ENCODE assay signal across 26 mouse cellular contexts in the genomic region with DNA sequence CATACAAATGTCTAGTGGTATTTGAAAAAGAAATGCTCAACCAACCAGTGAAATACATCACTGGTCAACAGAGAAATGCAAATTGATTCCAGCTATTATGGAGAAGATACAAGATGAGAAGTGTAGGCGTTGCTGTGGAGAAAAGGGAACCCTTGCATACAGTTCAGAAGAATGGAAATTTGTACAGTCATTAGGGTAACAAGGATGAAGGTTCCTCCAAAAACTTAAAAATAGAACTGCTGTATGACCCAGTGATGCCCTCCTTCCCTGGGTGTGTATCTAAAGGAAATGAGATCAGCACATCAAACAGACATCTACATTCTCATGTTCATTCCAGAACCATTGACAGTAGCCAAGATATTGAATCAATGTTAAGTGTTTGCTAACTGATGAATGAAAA.
DNase-seq lines count a peak whose midpoint lies in the region; ATAC-seq and TF ChIP-seq lines count a peak whose summit lies in the region.
"Had no signal": no experiment of that assay in that cellular context is flagged by ENCODE, and none has a peak within 500 bp of the region (broad histone marks: within the 10 kb centered on the region; RNA-seq: fewer than 3 reads in every experiment).

No protein-coding gene starts in this region.

- no peak for TF ChIP-seq CTCF in CH12.LX (conservative IDR thresholded peaks at IDR 0.05 in 1 of 2, IDR thresholded peaks at IDR 0.05 in 1 of 2; ENCODE audit: low read depth in 2 of 2, low read length in 2 of 2)

- ATAC-seq in monocyte, adult 5-6 weeks (replicated peaks; ENCODE audit: insufficient number of reproducible peaks, low FRiP score, low TSS enrichment, poor library complexity, severe bottlenecking) = peak; percentile 78
- ATAC-seq in forebrain, embryonic 15.5 days (replicated peaks) = no peak
- ATAC-seq in hindbrain, embryonic 12.5 days (ENCODE audit: low FRiP score) = no peak
- ATAC-seq in neural tube, embryonic 15.5 days (ENCODE audit: low FRiP score) = no peak
- ATAC-seq: activated CD4-positive, CD25-positive, alpha-beta regulatory T cell, adult 4 months; CD4-positive, CD25-positive, alpha-beta regulatory T cell, adult 4 months; forebrain, embryonic 14.5 days; forebrain, postnatal 0 days; Patski had no signal

- H3K4me3 ChIP-seq in CH12.LX (replicated peaks in 1 of 3; ENCODE audit: low read depth in 2 of 3, low read length in 2 of 3, poor library complexity in 1 of 3) (no peak overlapping the region), macrophage (ENCODE audit: inconsistent target) (no peak overlapping the region)
- H3K4me3 ChIP-seq in forebrain, embryonic 15.5 days = no peak overlapping the region
- no peak overlapping the region for H3K4me3 ChIP-seq in hindbrain, embryonic 12.5 days
- no peak overlapping the region for H3K4me3 ChIP-seq in neural tube, embryonic 15.5 days (replicated peaks)
- H3K4me3 ChIP-seq: embryonic facial prominence, embryonic 13.5 days; embryonic facial prominence, embryonic 15.5 days; erythroblast, embryonic 14.5 days; forebrain, embryonic 10.5 days; forebrain, embryonic 12.5 days had no signal

- H3K36me3 ChIP-seq in CH12.LX (replicated peaks in 1 of 2; ENCODE audit: control insufficient read depth in 1 of 2, insufficient read depth in 1 of 2, low read length in 1 of 2) = peaks cover 0 to 2% of the 10 kb centered on the region in 2 experiments
- no peaks in the 10 kb centered on the region for H3K36me3 ChIP-seq in macrophage (ENCODE audit: inconsistent target)
- H3K36me3 ChIP-seq in forebrain, embryonic 15.5 days = no peaks in the 10 kb centered on the region
- H3K36me3 ChIP-seq in hindbrain, embryonic 12.5 days = no peaks in the 10 kb centered on the region
- no peaks in the 10 kb centered on the region for H3K36me3 ChIP-seq in neural tube, embryonic 15.5 days
- H3K36me3 ChIP-seq: embryonic facial prominence, embryonic 13.5 days; embryonic facial prominence, embryonic 15.5 days; forebrain, embryonic 10.5 days; forebrain, embryonic 12.5 days had no signal

- H3K4me1 ChIP-seq in CH12.LX (ENCODE audit: control insufficient read depth in 1 of 2, insufficient read depth in 2 of 2) = peaks cover 11 to 57% of the 10 kb centered on the region in 2 experiments; a peak in 3 of 4 replicates
- H3K4me1 ChIP-seq in forebrain, embryonic 15.5 days = no peaks in the 10 kb centered on the region
- H3K4me1 ChIP-seq in hindbrain, embryonic 12.5 days = no peaks in the 10 kb centered on the region
- no peaks in the 10 kb centered on the region for H3K4me1 ChIP-seq in neural tube, embryonic 15.5 days
- H3K4me1 ChIP-seq: embryonic facial prominence, embryonic 13.5 days; embryonic facial prominence, embryonic 15.5 days; forebrain, embryonic 10.5 days; forebrain, embryonic 12.5 days had no signal

- H3K27me3 ChIP-seq in CH12.LX (replicated peaks) = no peaks in the 10 kb centered on the region
- no peaks in the 10 kb centered on the region for H3K27me3 ChIP-seq in forebrain, embryonic 15.5 days
- H3K27me3 ChIP-seq in hindbrain, embryonic 12.5 days = peaks cover 14% of the 10 kb centered on the region
- H3K27me3 ChIP-seq in neural tube, embryonic 15.5 days (replicated peaks) = no peaks in the 10 kb centered on the region

- 50% methylated on average over 1 of the region's 1 CpGs for WGBS in macrophage (ENCODE audit: missing documents)
- 87% methylated on average over 1 of the region's 1 CpGs for WGBS in forebrain, embryonic 15.5 days
- WGBS in hindbrain, embryonic 12.5 days = 90% methylated on average over 1 of the region's 1 CpGs
- WGBS in neural tube, embryonic 15.5 days = 80% methylated on average over 1 of the region's 1 CpGs

- DNase-seq in CH12.LX (ENCODE audit: extremely low read depth) = no peak
- DNase-seq in urinary bladder, adult 2 months (ENCODE audit: low spot score) = no peak
- DNase-seq: adrenal gland, adult 8-10 months; adrenal gland, postnatal 14 days; adrenal gland, postnatal 36 days; cerebellum, adult 11-12 months; cerebellum, adult 2 months; cerebellum, adult 9-10 months; cerebellum, postnatal 10 days; cerebellum, postnatal 25 days; embryo, embryonic 11 days; forebrain, postnatal 0 days had no signal

- no peak for TF ChIP-seq EP300 in CH12.LX (IDR thresholded peaks at IDR 0.05; ENCODE audit: low read length)

- TF ChIP-seq POLR2A in CH12.LX (IDR thresholded peaks at IDR 0.05; ENCODE audit: low read depth, low read length) = no peak

- no peak overlapping the region for H3K9ac ChIP-seq in CH12.LX (ENCODE audit: insufficient read depth, low read depth)
- no peak overlapping the region for H3K9ac ChIP-seq in forebrain, embryonic 15.5 days (replicated peaks)
- H3K9ac ChIP-seq in hindbrain, embryonic 12.5 days = no peak overlapping the region
- H3K9ac ChIP-seq in neural tube, embryonic 15.5 days (replicated peaks) = no peak overlapping the region
- H3K9ac ChIP-seq: embryonic facial prominence, embryonic 13.5 days; embryonic facial prominence, embryonic 15.5 days; forebrain, embryonic 12.5 days; forebrain, postnatal 0 days had no signal

- H3K27ac ChIP-seq in CH12.LX (ENCODE audit: insufficient read depth, low read depth) (no peak overlapping the region), macrophage (peak overlapping the region; percentile 19; the same call in 1 of the 2 replicates)
- H3K27ac ChIP-seq in forebrain, embryonic 15.5 days (replicated peaks) = no peak overlapping the region
- no peak overlapping the region for H3K27ac ChIP-seq in hindbrain, embryonic 12.5 days
- no peak overlapping the region for H3K27ac ChIP-seq in neural tube, embryonic 15.5 days (replicated peaks)
- H3K27ac ChIP-seq: embryonic facial prominence, embryonic 13.5 days; embryonic facial prominence, embryonic 15.5 days; forebrain, embryonic 10.5 days; forebrain, embryonic 12.5 days had no signal

- in situ Hi-C loops in CH12.LX (cut with MboI; ENCODE audit: low pct_ligation_motif_present, low pct_unique_long_range_greater_than_20kb, low sequenced_read_pairs) = no loop called here

- no peaks in the 10 kb centered on the region for H3K9me3 ChIP-seq in CH12.LX (replicated peaks; ENCODE audit: low read length)
- H3K9me3 ChIP-seq in forebrain, embryonic 15.5 days = no peaks in the 10 kb centered on the region
- H3K9me3 ChIP-seq in hindbrain, embryonic 12.5 days (replicated peaks) = no peaks in the 10 kb centered on the region
- no peaks in the 10 kb centered on the region for H3K9me3 ChIP-seq in neural tube, embryonic 15.5 days (replicated peaks)
- H3K9me3 ChIP-seq: embryonic facial prominence, embryonic 13.5 days; embryonic facial prominence, embryonic 15.5 days; forebrain, embryonic 10.5 days; forebrain, embryonic 12.5 days had no signal

- peaks cover 38% of the 10 kb centered on the region for H3K79me2 ChIP-seq in CH12.LX (replicated peaks; ENCODE audit: control insufficient read depth, extremely low read depth, insufficient read depth, poor library complexity, severe bottlenecking)
- peaks cover 81% of the 10 kb centered on the region for H3K79me2 ChIP-seq in macrophage (ENCODE audit: inconsistent target)

- no peak for TF ChIP-seq RAD21 in CH12.LX (IDR thresholded peaks at IDR 0.05; ENCODE audit: low read depth, low read length)

- dilution Hi-C loops in CH12.LX (cut with MboI; ENCODE audit: extremely low pct_ligation_motif_present, extremely low pct_unique_long_range_greater_than_20kb, low sequenced_read_pairs) = no loop called here

- H3K4me2 ChIP-seq in CH12.LX (ENCODE audit: insufficient read depth, low read depth, poor library complexity, severe bottlenecking) = no peak overlapping the region
- H3K4me2 ChIP-seq in forebrain, embryonic 15.5 days (replicated peaks) = no peak overlapping the region
- H3K4me2 ChIP-seq in hindbrain, embryonic 12.5 days (replicated peaks) = no peak overlapping the region
- H3K4me2 ChIP-seq in neural tube, embryonic 15.5 days = no peak overlapping the region
- H3K4me2 ChIP-seq: embryonic facial prominence, embryonic 13.5 days; embryonic facial prominence, embryonic 15.5 days; forebrain, embryonic 12.5 days had no signal

TF ChIP-seq in CH12.LX, 34 proteins besides CTCF, POLR2A, EP300 and RAD21:
- TF ChIP-seq PAX5 (IDR thresholded peaks at IDR 0.05; ENCODE audit: low read length) = no peak
- TF ChIP-seq TCF12 (IDR thresholded peaks at IDR 0.05; ENCODE audit: low read depth, low read length) = no peak
- TF ChIP-seq UBTF (IDR thresholded peaks at IDR 0.05; ENCODE audit: low read depth, low read length) = no peak
- TF ChIP-seq ETS1 (conservative IDR thresholded peaks at IDR 0.05; ENCODE audit: low read depth, low read length) = 0 out of 2 replicates have a peak, but pooled peaks have one; percentile 16
TF ChIP-seq in CH12.LX: peak in this region for 1.
